19 mouse cellular contexts compared by ENCODE assay signal in genomic region chr1:88200456-88200855, GRCm38 (mm10). TPM values are rescaled to one million over a fixed set of nuclear protein-coding genes. Genes with fewer than 3 reads are reported as not detected.
DNase-seq lines count a peak whose midpoint lies in the region; ATAC-seq and TF ChIP-seq lines count a peak whose summit lies in the region.
"Had no signal": no experiment of that assay in that cellular context is flagged by ENCODE, and none has a peak within 500 bp of the region (broad histone marks: within the 10 kb centered on the region; RNA-seq: fewer than 3 reads in every experiment).

Ugt1a2 (plus strand) TSS chr1:88200601.

- no peak for ATAC-seq in Patski
- ATAC-seq: forebrain, embryonic 13.5 days; forebrain, postnatal 0 days; hindbrain, embryonic 16.5 days had no signal

- in situ Hi-C loops in Patski (cut with MboI; ENCODE audit: low pct_unique_long_range_greater_than_20kb), result no loop called here

- CTCF ChIA-PET in Patski (lab: Charles Lee), result interaction anchor here (1.4 kb wide), 1 partner anchor 11 kb away, joined by 3 read pairs; the partner anchor contains the start of gene Ugt1a1

- H3K4me3 ChIP-seq in bone marrow macrophage, adult 2 months (ENCODE audit: insufficient read depth, low read length), result no peak within 1 kb of the TSS
- H3K4me3 ChIP-seq: embryonic facial prominence, embryonic 10.5 days; forebrain, embryonic 13.5 days; heart, embryonic 13.5 days had no signal

- TF ChIP-seq CTCF in Patski (IDR thresholded peaks at IDR 0.05), result no peak
- TF ChIP-seq CTCF in bone marrow macrophage, adult 2 months (IDR thresholded peaks at IDR 0.05; ENCODE audit: low read depth, low read length), result no peak

- no peaks in the 10 kb centered on the region for H3K4me1 ChIP-seq in bone marrow macrophage, adult 2 months (ENCODE audit: control insufficient read depth, insufficient read depth, low read length)
- H3K4me1 ChIP-seq: forebrain, embryonic 13.5 days had no signal

- POLR2A ChIA-PET in Patski (lab: Charles Lee), result no interaction called here

- TF ChIP-seq POLR2A in bone marrow macrophage, adult 2 months (IDR thresholded peaks at IDR 0.05; ENCODE audit: borderline replicate concordance, low read depth, low read length), result no peak

- no peaks in the 10 kb centered on the region for H3K27me3 ChIP-seq in Patski
- H3K27me3 ChIP-seq: forebrain, embryonic 13.5 days had no signal

- peak; percentile 33 for DNase-seq in Patski (ENCODE audit: low read depth, low spot score)
- DNase-seq in kidney, adult 9 months, result peak; percentile 62
- peak; percentile 36 for DNase-seq in kidney, postnatal 10 days
- DNase-seq in layer of hippocampus, adult 9-11 months, result no peak
- DNase-seq in thymus, postnatal 10 days (ENCODE audit: low spot score in 2 of 2), result no peak
- no peak for DNase-seq in cerebellum, adult 11 months
- no peak for DNase-seq in ovary, postnatal 10 days (ENCODE audit: low spot score)
- DNase-seq: adrenal gland, adult 2 months; adrenal gland, postnatal 25 days; forebrain, postnatal 0 days; gastrocnemius, postnatal 14 days; heart, postnatal 36 days had no signal

- H3K27ac ChIP-seq in bone marrow macrophage, adult 2 months (ENCODE audit: insufficient read depth, low read depth, low read length), result no peak within 1 kb of the TSS
- H3K27ac ChIP-seq: embryonic facial prominence, embryonic 10.5 days; forebrain, embryonic 13.5 days; heart, embryonic 13.5 days had no signal

RNA-seq across cellular contexts. Expression of gene Ugt1a2, which starts in this region (rescaled TPM):
- polyA plus RNA-seq in Patski (2021), result 5.6 TPM
- 10.9 and 11.5 TPM in 2 replicates for polyA plus RNA-seq in bone marrow macrophage, adult 2 months (2012; ENCODE audit: insufficient read depth, insufficient read length, missing spikeins)
- polyA plus RNA-seq: adrenal gland, adult 2 months; embryonic facial prominence, embryonic 10.5 days; forebrain, embryonic 13.5 days; forebrain, postnatal 0 days; heart, embryonic 13.5 days; heart, postnatal 0 days; hindbrain, embryonic 11.5 days; hindbrain, embryonic 16.5 days had no signal

Comparison
In these comparisons a context has a peak if more than half of its experiments do, and no peak if none do; other contexts are left out.
1. DNase-seq: peak in Patski (single experiment), kidney, adult 9 months (single experiment) and kidney, postnatal 10 days (single experiment); none in layer of hippocampus, adult 9-11 months (single experiment), thymus, postnatal 10 days (0 of 2), cerebellum, adult 11 months (single experiment) and ovary, postnatal 10 days (single experiment).